Mouse (Mus musculus): ENCODE measurements around the gene Gm49366. TPM values are rescaled to one million over a fixed set of nuclear protein-coding genes. Genes with fewer than 3 reads are reported as not detected.
"Not testable (repeated sequence)": the region's sequence is repeated elsewhere in the genome, so short reads cannot be mapped to it uniquely, and the experiment has no call there.

Gene Gm49366
- total RNA-seq, 2 experiments from 2014 or later: 1.3 to 1.4 TPM

DNA sequence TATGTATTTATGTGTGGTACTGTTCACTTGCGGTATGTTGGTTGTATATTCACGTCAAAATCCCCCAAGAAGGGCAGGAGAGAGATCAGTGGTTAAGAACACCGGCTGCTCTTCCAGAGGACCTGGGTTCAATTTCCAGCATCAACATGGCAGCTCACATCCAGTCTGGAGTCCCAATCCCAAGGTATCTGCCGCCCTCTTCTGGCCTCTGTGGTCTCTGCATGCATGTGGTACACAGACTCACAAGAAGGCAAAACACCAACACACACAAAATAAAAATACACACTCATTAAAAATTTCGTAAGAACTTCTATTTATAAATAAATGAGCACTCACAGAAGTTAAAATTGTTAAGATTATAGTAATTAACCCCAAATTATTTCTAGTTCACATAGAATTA, 24.5 kb downstream of the Gm49366 start:
- H3K4me3 ChIP-seq: no peak overlapping the region
- TF ChIP-seq CTCF (IDR thresholded peaks at IDR 0.05): peak; percentile 32
- intact Hi-C loops (cut with DNase I): loop anchor here (1.0 to 5.0 kb wide), 2 partner anchors 22 to 351 kb away; no protein-coding TSS in a partner anchor
- no peak overlapping the region for H3K27ac ChIP-seq
- no peak for DNase-seq (ENCODE audit: extremely low spot score in 1 of 2, low spot score in 2 of 2)

DNA sequence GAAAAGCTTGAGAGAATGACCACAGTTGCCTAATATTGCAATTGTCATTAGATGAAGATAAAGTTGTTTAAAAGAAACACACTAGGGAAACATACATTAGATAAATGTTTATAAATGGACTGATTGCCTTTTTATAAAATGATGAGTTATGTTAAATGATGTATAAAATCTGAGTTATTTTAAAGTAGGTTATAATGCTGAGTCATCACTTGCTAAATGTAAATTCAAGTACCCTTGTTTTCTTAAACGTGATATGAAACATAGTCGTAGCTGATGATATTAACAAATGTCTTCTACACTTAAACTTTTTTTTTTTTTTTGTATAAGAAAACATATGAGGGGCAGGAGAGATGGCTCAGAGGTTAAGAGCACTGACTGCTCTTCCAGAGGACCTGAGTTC, 25.1 kb downstream of the Gm49366 start:
- Histone ChIP-seq H3K4me3 (no peak overlapping the region), H3K27ac (no peak overlapping the region)
- no peak for TF ChIP-seq CTCF (IDR thresholded peaks at IDR 0.05)
- intact Hi-C loops (cut with DNase I): loop anchor here (1.0 to 5.0 kb wide), 2 partner anchors 21 to 352 kb away; no protein-coding TSS in a partner anchor
- DNase-seq (ENCODE audit: extremely low spot score in 1 of 2, low spot score in 2 of 2): no peak

DNA sequence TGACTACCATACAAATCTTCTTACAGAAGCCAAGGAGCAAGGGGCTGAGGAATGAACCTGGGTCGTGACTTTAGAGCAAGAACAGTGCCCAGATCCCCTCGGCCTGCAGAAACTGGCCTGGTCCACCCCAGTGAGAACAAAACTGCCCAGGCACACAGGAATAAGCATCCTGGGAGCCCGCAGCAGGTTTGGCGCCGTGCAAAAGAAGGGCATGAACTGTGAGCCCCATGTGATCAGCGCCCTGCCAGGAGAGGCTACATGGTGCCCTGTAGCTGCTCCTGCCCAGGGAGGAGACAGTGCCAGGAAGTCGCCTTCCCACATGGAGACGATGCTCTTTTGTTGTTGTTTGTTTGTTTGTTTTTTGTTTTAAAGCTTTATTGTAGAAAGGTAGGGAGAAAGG, 25.9 kb downstream of the Gm49366 start:
- intact Hi-C loops (cut with DNase I): loop anchor here (5.0 kb wide), 1 partner anchor 352 kb away; no protein-coding TSS in a partner anchor
- TF ChIP-seq CTCF (IDR thresholded peaks at IDR 0.05): no peak
- Histone ChIP-seq H3K4me3 (no peak overlapping the region), H3K27ac (no peak overlapping the region)
- DNase-seq (ENCODE audit: extremely low spot score in 1 of 2, low spot score in 2 of 2): no peak

DNA sequence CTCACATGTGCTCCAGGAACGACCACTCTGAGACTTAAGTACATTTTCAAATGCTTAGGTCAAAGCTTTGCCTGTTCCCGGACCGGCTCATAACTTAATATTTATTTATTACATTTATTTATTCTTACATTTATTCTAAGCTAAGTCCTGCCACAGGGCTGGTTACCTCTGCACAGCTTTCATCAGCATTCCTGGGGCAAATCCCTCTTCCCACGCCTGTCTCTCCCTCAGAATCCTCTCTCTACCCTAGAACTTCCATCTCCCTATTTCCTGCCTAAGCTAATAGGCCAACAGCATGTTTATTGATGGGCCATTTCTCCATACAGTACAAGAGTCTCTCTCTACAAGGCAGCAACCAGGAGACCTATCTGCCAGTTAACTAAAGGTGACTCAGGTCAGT, 29.0 kb downstream of the Gm49366 start:
- H3K27ac ChIP-seq: no peak overlapping the region
- no peak for TF ChIP-seq CTCF (IDR thresholded peaks at IDR 0.05)
- no peak overlapping the region for H3K4me3 ChIP-seq
- no peak for DNase-seq (ENCODE audit: extremely low spot score in 1 of 2, low spot score in 2 of 2)
- intact Hi-C loops (cut with DNase I): no loop called here

DNA sequence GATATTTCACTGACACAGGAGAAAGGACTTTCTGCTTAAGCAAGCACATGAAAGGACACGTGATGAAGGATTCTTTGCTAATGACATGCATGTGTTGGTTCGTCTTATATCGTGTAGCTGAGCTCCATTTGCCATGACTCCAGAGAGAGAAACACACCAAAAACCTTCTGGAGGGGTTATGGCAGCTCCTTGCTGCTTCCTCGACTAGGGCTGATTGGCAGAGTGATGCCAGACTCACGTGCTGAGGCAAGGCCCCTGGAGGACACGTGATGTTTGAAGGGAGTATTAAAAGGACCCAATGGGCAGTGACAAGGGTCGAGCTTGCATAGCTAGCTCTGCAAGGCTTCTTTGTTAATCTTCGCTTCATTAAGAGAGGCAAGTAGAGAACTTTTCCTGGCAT, 29.6 kb downstream of the Gm49366 start:
- H3K4me3 ChIP-seq: no peak overlapping the region
- no peak for TF ChIP-seq CTCF (IDR thresholded peaks at IDR 0.05)
- intact Hi-C loops (cut with DNase I): no loop called here
- no peak for DNase-seq (ENCODE audit: extremely low spot score in 1 of 2, low spot score in 2 of 2)
- H3K27ac ChIP-seq: no peak overlapping the region

DNA sequence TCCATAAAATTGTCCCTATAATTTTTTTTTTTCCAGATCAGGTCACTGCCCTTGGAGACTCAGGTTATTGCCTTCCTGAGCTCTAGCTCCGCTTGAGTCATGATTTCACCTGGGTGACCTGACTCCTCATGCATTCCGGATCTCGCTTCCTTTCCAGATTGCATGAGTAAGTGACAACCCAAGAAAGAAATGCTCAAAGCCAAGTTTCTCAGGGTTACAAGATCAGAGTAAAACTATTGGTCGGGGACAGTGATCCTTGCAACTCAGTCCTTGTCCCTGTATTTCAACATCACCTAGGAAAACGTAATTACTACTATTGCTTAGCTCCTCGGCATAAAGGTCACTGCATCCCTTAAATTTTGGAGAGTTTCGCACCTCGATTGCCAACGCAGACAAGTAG, 30.3 kb downstream of the Gm49366 start, which contains the start of gene Acot5:
TSS of gene Acot5 (plus strand) at position 340 of the 400 bp plus-strand sequence.
- Histone ChIP-seq H3K4me3 (peak within 1 kb of the TSS; percentile 46), H3K27ac (peak within 1 kb of the TSS; percentile 56)
- no peak for TF ChIP-seq CTCF (IDR thresholded peaks at IDR 0.05)
- DNase-seq (ENCODE audit: extremely low spot score in 1 of 2, low spot score in 2 of 2): no peak
- intact Hi-C loops (cut with DNase I): no loop called here

DNA sequence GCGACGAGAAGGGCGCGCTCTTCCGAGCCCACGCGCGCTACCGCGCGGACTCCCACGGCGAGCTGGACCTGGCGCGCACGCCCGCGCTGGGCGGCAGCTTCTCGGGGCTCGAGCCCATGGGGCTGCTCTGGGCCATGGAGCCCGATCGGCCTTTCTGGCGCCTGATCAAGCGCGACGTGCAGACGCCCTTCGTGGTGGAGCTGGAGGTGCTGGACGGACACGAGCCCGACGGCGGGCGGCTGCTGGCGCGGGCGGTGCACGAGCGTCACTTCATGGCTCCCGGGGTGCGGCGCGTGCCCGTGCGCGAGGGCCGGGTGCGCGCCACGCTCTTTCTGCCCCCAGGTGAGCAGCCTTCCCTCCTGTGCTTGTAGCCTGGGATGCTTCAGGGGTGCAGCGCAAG, 30.8 kb downstream of the Gm49366 start:
- peak; percentile 36 to 37 for DNase-seq (ENCODE audit: extremely low spot score in 1 of 2, low spot score in 2 of 2)
- Histone ChIP-seq H3K4me3 (peak overlapping the region; percentile 46), H3K27ac (peak overlapping the region; percentile 56)
- intact Hi-C loops (cut with DNase I): not testable (repeated sequence)

DNA sequence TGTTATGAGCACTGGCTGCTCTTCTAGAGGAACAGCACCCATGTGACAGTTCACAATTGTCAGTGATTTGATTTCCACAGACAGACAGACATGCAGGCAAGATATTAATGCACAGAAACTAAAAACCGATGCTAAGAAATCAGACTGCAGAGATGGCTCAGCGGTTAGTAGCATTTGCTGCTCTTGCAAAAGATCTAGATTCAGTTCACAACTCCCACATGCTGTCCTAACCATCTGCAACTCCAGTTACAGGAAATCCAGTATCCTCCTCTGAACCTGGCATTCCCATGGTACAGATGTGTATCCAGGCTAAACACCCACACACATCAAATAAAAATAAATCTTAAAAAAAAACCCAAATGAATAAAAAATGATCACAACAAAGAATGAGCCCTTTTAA, 33.0 kb downstream of the Gm49366 start:
- intact Hi-C loops (cut with DNase I): no loop called here
- Histone ChIP-seq H3K4me3 (no peak overlapping the region), H3K27ac (peak overlapping the region; percentile 68)
- DNase-seq (ENCODE audit: extremely low spot score in 1 of 2, low spot score in 2 of 2): peak; percentile 14 to 15
- no peak for TF ChIP-seq CTCF (IDR thresholded peaks at IDR 0.05)

DNA sequence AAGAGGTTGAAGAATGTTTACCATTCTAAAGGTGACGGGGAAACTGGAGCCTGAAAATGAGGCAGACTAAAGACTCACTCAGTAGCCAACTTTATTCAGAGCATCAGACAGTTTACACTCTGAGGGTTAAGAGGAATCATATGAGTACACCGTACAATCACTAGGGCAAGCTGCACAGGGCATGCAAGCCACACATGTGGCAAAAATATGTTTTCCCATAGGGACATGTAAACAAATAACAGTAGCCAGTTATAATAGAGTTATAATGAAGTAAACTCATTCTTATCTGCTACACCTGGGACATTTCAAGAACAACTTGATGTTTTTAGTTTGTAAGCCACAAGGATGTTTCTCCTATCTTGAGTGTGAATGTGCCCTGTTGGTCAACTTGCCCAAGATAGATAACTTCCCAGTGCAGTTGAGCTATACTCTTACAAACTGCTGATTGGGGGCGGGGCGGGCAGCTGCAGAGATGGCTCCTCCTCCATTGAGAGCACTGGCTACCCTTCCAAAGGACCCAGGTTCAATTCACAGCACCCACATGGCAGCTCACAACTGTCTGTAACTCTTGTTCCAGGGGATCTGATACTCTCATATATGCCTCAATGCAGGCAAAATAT, 38.7 kb downstream of the Gm49366 start:
- intact Hi-C loops (cut with DNase I): no loop called here
- Histone ChIP-seq H3K4me3 (no peak overlapping the region), H3K27ac (no peak overlapping the region)
- DNase-seq (ENCODE audit: extremely low spot score in 1 of 2, low spot score in 2 of 2): no peak
- TF ChIP-seq CTCF (IDR thresholded peaks at IDR 0.05): no peak

DNA sequence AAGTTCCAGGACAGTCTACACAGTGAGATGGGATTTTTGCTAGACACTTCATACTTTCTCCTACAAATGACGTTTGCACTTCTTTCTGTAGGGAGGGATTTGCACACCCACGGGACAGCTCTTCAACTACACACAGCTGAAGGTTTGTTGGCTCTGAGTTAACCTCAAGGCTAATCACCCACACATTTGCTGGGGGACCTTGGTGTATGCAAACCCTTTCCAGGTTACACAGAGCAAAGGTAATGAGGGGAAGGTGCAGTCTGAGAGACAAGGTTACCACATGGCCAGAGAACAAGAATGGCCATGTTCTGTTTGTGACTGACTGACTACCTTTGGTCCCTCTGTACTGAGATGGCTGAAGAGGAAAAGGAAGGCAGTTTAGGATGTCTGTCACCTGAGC, 45.1 kb downstream of the Gm49366 start:
- DNase-seq (ENCODE audit: extremely low spot score in 1 of 2, low spot score in 2 of 2): no peak
- intact Hi-C loops (cut with DNase I): no loop called here
- no peak for TF ChIP-seq CTCF (IDR thresholded peaks at IDR 0.05)
- H3K27ac ChIP-seq: no peak overlapping the region
- no peak overlapping the region for H3K4me3 ChIP-seq

DNA sequence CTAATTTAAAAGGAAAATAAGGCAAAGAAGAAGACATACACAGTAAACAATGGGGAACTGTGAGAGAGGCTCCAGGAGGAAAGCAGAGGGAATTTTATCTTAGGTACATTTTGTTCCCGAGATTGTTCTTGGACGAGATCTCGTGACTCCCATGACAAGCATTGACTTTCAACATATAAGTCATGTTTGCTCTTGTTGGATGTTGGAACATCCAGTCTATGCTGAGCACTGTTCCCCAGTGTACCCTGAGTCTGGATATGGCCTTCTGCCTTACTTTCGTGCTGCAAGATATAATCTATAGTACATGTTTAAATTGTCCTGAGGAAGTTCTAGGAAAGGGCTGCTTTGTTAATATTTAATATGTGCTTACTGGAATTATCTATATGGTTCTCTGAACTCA, 45.8 kb downstream of the Gm49366 start:
- no peak for TF ChIP-seq CTCF (IDR thresholded peaks at IDR 0.05)
- intact Hi-C loops (cut with DNase I): no loop called here
- no peak for DNase-seq (ENCODE audit: extremely low spot score in 1 of 2, low spot score in 2 of 2)
- Histone ChIP-seq H3K27ac (no peak overlapping the region), H3K4me3 (no peak overlapping the region)

DNA sequence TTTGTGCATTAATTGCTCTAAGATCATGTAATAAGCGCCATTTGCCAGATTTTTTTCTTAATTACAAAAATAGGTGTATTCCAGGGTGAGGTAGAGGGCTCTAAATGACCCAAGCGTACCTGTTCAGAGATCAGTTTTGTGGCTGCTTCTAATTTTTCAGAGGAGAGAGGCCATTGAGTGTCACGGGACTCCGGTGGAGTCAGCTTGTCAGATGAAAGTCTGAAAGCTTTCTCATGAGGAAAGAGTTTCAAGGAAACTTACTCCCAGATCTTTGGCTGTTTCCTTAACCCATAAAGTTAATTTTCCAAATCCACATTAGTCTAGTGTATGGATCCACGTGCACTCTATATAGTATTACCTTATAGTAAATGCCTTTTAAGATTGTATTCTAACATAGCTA, 55.9 kb downstream of the Gm49366 start:
- DNase-seq (ENCODE audit: extremely low spot score in 1 of 2, low spot score in 2 of 2); H3K27ac ChIP-seq; H3K4me3 ChIP-seq; intact Hi-C loops (cut with DNase I): not testable (repeated sequence)

DNA sequence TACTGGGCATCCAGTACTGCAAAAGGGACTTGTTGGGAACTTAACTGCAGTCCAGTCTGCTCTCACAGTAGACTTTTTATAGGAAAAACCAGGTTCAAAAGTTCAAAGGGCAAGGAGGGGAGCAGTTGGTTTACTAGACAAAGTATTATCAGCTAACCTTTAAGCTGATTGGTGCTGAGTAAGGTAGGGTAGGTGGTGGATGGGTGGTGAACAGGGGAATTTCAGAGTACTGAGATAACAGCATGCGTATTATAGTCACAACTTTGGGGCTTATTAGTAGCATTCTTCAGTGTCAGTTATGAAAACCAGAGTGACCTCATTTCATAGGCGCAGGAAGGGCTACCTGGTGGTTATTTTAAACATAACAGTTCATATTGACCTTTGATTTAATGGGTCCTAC, 60.9 kb downstream of the Gm49366 start:
- no peak for DNase-seq (ENCODE audit: extremely low spot score in 1 of 2, low spot score in 2 of 2)
- intact Hi-C loops (cut with DNase I): no loop called here
- no peak for TF ChIP-seq CTCF (IDR thresholded peaks at IDR 0.05)
- Histone ChIP-seq H3K27ac (no peak overlapping the region), H3K4me3 (no peak overlapping the region)
